Mouse (Mus musculus): ENCODE measurements around the gene Olah. TPM values are rescaled to one million over a fixed set of nuclear protein-coding genes. Genes with fewer than 3 reads are reported as not detected.

Gene Olah
- total RNA-seq, 2 experiments from 2014 or later: not detected

Other genes starting within 250 kb of the Olah start
- 25.1 and 28.9 TPM in 2 replicates for gene Nmt2, start 113.0 kb downstream of the Olah start, total RNA-seq (2014; fragmentation: Nextera tagmentation)
- gene Nmt2, start 113.0 kb downstream of the Olah start, total RNA-seq (2017): 45.1 and 46.6 TPM in 2 replicates
- gene Rpp38, start 64.6 kb downstream of the Olah start, total RNA-seq (2014; fragmentation: Nextera tagmentation): 19.1 and 25.5 TPM in 2 replicates
- gene Rpp38, start 64.6 kb downstream of the Olah start, total RNA-seq (2017): 12.3 and 15.4 TPM in 2 replicates
- gene Acbd7, start 61.0 kb downstream of the Olah start, total RNA-seq (2014; fragmentation: Nextera tagmentation): not detected in 2 replicates
- gene Acbd7, start 61.0 kb downstream of the Olah start, total RNA-seq (2017): not detected in 2 replicates
- gene Meig1, start 25.4 kb upstream of the Olah start, total RNA-seq (2014; fragmentation: Nextera tagmentation): not detected in 2 replicates
- not detected in 2 replicates for gene Meig1, start 25.4 kb upstream of the Olah start, total RNA-seq (2017)
- gene Dclre1c, start 26.9 kb upstream of the Olah start, total RNA-seq (2014; fragmentation: Nextera tagmentation): 26.4 and 28.3 TPM in 2 replicates
- gene Dclre1c, start 26.9 kb upstream of the Olah start, total RNA-seq (2017): 10.6 and 13.3 TPM in 2 replicates
- gene Suv39h2, start 77.8 kb upstream of the Olah start, total RNA-seq (2014; fragmentation: Nextera tagmentation): 17.9 and 19.2 TPM in 2 replicates
- 15.7 and 18.2 TPM in 2 replicates for gene Suv39h2, start 77.8 kb upstream of the Olah start, total RNA-seq (2017)
- gene Gm45902, start 115.6 kb upstream of the Olah start, total RNA-seq (2014; fragmentation: Nextera tagmentation): 7.3 and 8.1 TPM in 2 replicates
- gene Gm45902, start 115.6 kb upstream of the Olah start, total RNA-seq (2017): 11.1 and 13.0 TPM in 2 replicates
- gene Hspa14, start 115.6 kb upstream of the Olah start, total RNA-seq (2014; fragmentation: Nextera tagmentation): 119 and 121 TPM in 2 replicates
- 161 and 179 TPM in 2 replicates for gene Hspa14, start 115.6 kb upstream of the Olah start, total RNA-seq (2017)
- gene Cdnf, start 115.8 kb upstream of the Olah start, total RNA-seq (2014; fragmentation: Nextera tagmentation): 0.20 TPM in 2 replicates
- 0.75 and 2.6 TPM in 2 replicates for gene Cdnf, start 115.8 kb upstream of the Olah start, total RNA-seq (2017)
- 49.8 and 51.1 TPM in 2 replicates for gene Fam107b, start 173.3 kb upstream of the Olah start, total RNA-seq (2014; fragmentation: Nextera tagmentation)
- 98.2 and 314 TPM in 2 replicates for gene Fam107b, start 173.3 kb upstream of the Olah start, total RNA-seq (2017)